Mouse (Mus musculus): ENCODE measurements around the gene Urb2. TPM values are rescaled to one million over a fixed set of nuclear protein-coding genes. Genes with fewer than 3 reads are reported as not detected.
"Not testable (repeated sequence)": the region's sequence is repeated elsewhere in the genome, so short reads cannot be mapped to it uniquely, and the experiment has no call there.

The Urb2 gene
- polyA plus RNA-seq, 1 experiment, result 3.3 TPM

GRCm38 (mm10) chr8:123993997-123994396 is 27.3 kb upstream of the Urb2 start:
- 79% methylated on average over 3 of the region's 3 CpGs for WGBS
- Histone ChIP-seq H3K4me3 (ENCODE audit: insufficient read depth, low read depth, low read length) (no peak overlapping the region), H3K27me3 (replicated peaks; ENCODE audit: control insufficient read depth, insufficient read depth, low read length) (no peaks in the 10 kb centered on the region), H3K4me1 (ENCODE audit: control insufficient read depth, insufficient read depth, low read length) (no peaks in the 10 kb centered on the region), H3K36me3 (ENCODE audit: control insufficient read depth, insufficient read depth, low read length) (peaks cover 2% of the 10 kb centered on the region; the same call in 1 of the 2 replicates), H3K27ac (ENCODE audit: insufficient read depth, low read depth, low read length) (no peak overlapping the region)
- TF ChIP-seq POLR2A (IDR thresholded peaks at IDR 0.05; ENCODE audit: low read depth, low read length), result no peak
- DNase-seq, result no peak

- Histone ChIP-seq H3K4me1 (ENCODE audit: control insufficient read depth, insufficient read depth, low read length) (no peaks in the 10 kb centered on the region), H3K27ac (ENCODE audit: insufficient read depth, low read depth, low read length) (no peak overlapping the region), H3K36me3 (ENCODE audit: control insufficient read depth, insufficient read depth, low read length) (peaks cover 2% of the 10 kb centered on the region; the same call in 1 of the 2 replicates), H3K4me3 (ENCODE audit: insufficient read depth, low read depth, low read length) (no peak overlapping the region), H3K27me3 (replicated peaks; ENCODE audit: control insufficient read depth, insufficient read depth, low read length) (no peaks in the 10 kb centered on the region)
- no peak for TF ChIP-seq CTCF (conservative IDR thresholded peaks at IDR 0.05; ENCODE audit: insufficient read depth, insufficient read length, low read depth, low read length)
- no peak for TF ChIP-seq POLR2A (IDR thresholded peaks at IDR 0.05; ENCODE audit: low read depth, low read length)
- WGBS, result 51% methylated on average over 2 of the region's 2 CpGs
- peak; percentile 5 for DNase-seq
Measured at GRCm38 (mm10) chr8:123999568-123999967, 21.7 kb upstream of the Urb2 start.

GRCm38 (mm10) chr8:124002546-124003108 is 18.7 kb upstream of the Urb2 start:
- DNase-seq, result no peak
- Histone ChIP-seq H3K27me3 (replicated peaks; ENCODE audit: control insufficient read depth, insufficient read depth, low read length) (no peaks in the 10 kb centered on the region), H3K36me3 (ENCODE audit: control insufficient read depth, insufficient read depth, low read length) (no peaks in the 10 kb centered on the region; the same call in 1 of the 2 replicates), H3K4me3 (ENCODE audit: insufficient read depth, low read depth, low read length) (no peak overlapping the region), H3K27ac (ENCODE audit: insufficient read depth, low read depth, low read length) (no peak overlapping the region), H3K4me1 (ENCODE audit: control insufficient read depth, insufficient read depth, low read length) (no peaks in the 10 kb centered on the region)
- no peak for TF ChIP-seq POLR2A (IDR thresholded peaks at IDR 0.05; ENCODE audit: low read depth, low read length)
- no peak for TF ChIP-seq CTCF (conservative IDR thresholded peaks at IDR 0.05; ENCODE audit: insufficient read depth, insufficient read length, low read depth, low read length)
- WGBS, result 80% methylated on average over 10 of the region's 10 CpGs

GRCm38 (mm10) chr8:124007829-124008228 is 13.5 kb upstream of the Urb2 start:
- H3K36me3 ChIP-seq (ENCODE audit: control insufficient read depth, insufficient read depth, low read length), result no peaks in the 10 kb centered on the region; the same call in 1 of the 2 replicates
- H3K4me3 ChIP-seq (ENCODE audit: insufficient read depth, low read depth, low read length), result no peak overlapping the region
- H3K4me1 ChIP-seq (ENCODE audit: control insufficient read depth, insufficient read depth, low read length), result no peaks in the 10 kb centered on the region
- TF ChIP-seq CTCF (conservative IDR thresholded peaks at IDR 0.05; ENCODE audit: insufficient read depth, insufficient read length, low read depth, low read length), result no peak
- no peak for TF ChIP-seq POLR2A (IDR thresholded peaks at IDR 0.05; ENCODE audit: low read depth, low read length)
- WGBS, result 40% methylated on average over 6 of the region's 6 CpGs
- no peak for DNase-seq
- no peaks in the 10 kb centered on the region for H3K27me3 ChIP-seq (replicated peaks; ENCODE audit: control insufficient read depth, insufficient read depth, low read length)
- no peak overlapping the region for H3K27ac ChIP-seq (ENCODE audit: insufficient read depth, low read depth, low read length)

- H3K27ac ChIP-seq (ENCODE audit: insufficient read depth, low read depth, low read length), result no peak overlapping the region
Measured at GRCm38 (mm10) chr8:124011580-124011979, 9.7 kb upstream of the Urb2 start.

GRCm38 (mm10) chr8:124011989-124012586 is 9.2 kb upstream of the Urb2 start:
- Histone ChIP-seq H3K27me3 (replicated peaks; ENCODE audit: control insufficient read depth, insufficient read depth, low read length) (no peaks in the 10 kb centered on the region), H3K4me1 (ENCODE audit: control insufficient read depth, insufficient read depth, low read length) (no peaks in the 10 kb centered on the region), H3K4me3 (ENCODE audit: insufficient read depth, low read depth, low read length) (no peak overlapping the region), H3K27ac (ENCODE audit: insufficient read depth, low read depth, low read length) (no peak overlapping the region), H3K36me3 (ENCODE audit: control insufficient read depth, insufficient read depth, low read length) (no peaks in the 10 kb centered on the region)
- WGBS, result 82% methylated on average over 3 of the region's 3 CpGs
- DNase-seq, result no peak
- TF ChIP-seq CTCF (conservative IDR thresholded peaks at IDR 0.05; ENCODE audit: insufficient read depth, insufficient read length, low read depth, low read length) (no peak), POLR2A (IDR thresholded peaks at IDR 0.05; ENCODE audit: low read depth, low read length) (no peak)

More at GRCm38 (mm10) chr8:124011580-124011979, 9.7 kb upstream of the Urb2 start:
- Histone ChIP-seq H3K36me3 (ENCODE audit: control insufficient read depth, insufficient read depth, low read length) (no peaks in the 10 kb centered on the region; the same call in 1 of the 2 replicates), H3K27me3 (replicated peaks; ENCODE audit: control insufficient read depth, insufficient read depth, low read length) (no peaks in the 10 kb centered on the region), H3K4me1 (ENCODE audit: control insufficient read depth, insufficient read depth, low read length) (no peaks in the 10 kb centered on the region), H3K4me3 (ENCODE audit: insufficient read depth, low read depth, low read length) (no peak overlapping the region)
- WGBS, result 71% methylated on average over 3 of the region's 3 CpGs
- DNase-seq, result no peak
- no peak for TF ChIP-seq POLR2A (IDR thresholded peaks at IDR 0.05; ENCODE audit: low read depth, low read length)
- TF ChIP-seq CTCF (conservative IDR thresholded peaks at IDR 0.05; ENCODE audit: insufficient read depth, insufficient read length, low read depth, low read length), result no peak

- not testable (repeated sequence) for DNase-seq; H3K4me3 ChIP-seq (ENCODE audit: insufficient read depth, low read depth, low read length); H3K4me1 ChIP-seq (ENCODE audit: control insufficient read depth, insufficient read depth, low read length); H3K27ac ChIP-seq (ENCODE audit: insufficient read depth, low read depth, low read length); H3K36me3 ChIP-seq (ENCODE audit: control insufficient read depth, insufficient read depth, low read length); H3K27me3 ChIP-seq (replicated peaks; ENCODE audit: control insufficient read depth, insufficient read depth, low read length)
- WGBS, result 88% methylated on average over 7 of the region's 7 CpGs
Measured at GRCm38 (mm10) chr8:124014299-124014698, 7.0 kb upstream of the Urb2 start.
